Mouse (Mus musculus) heart, embryonic 13.5 days (tissue): ENCODE measurements around the gene Celsr1. TPM values are rescaled to one million over a fixed set of nuclear protein-coding genes. Genes with fewer than 3 reads are reported as not detected.

Source experiments
- ATAC-seq: fragments of 200-750 bp; cut with Nextera tagmentation; 2 replicates; pipeline ENCODE4 v1.8.0; 2017; ENCODE audit warnings: moderate TSS enrichment; ENCODE audit not compliant: insufficient number of reproducible peaks, low FRiP score, low TSS enrichment; ENCODE audit errors: extremely low read depth
- H3K27ac ChIP-seq: fragments of 300-500 bp; sonication (generic); replicated peaks from 2 replicates; pipeline ENCODE4 v1.5.1; 2015; ENCODE audit warnings: moderate library complexity, mild to moderate bottlenecking, inconsistent platforms
- H3K27me3 ChIP-seq: fragments of 300-500 bp; sonication (generic); replicated peaks from 2 replicates; pipeline ENCODE4 v1.6.1; 2015; ENCODE audit warnings: mild to moderate bottlenecking, inconsistent platforms
- H3K36me3 ChIP-seq: fragments of 300-500 bp; sonication (generic); 2 replicates; pipeline ENCODE4 v1.6.1; 2015; ENCODE audit warnings: mild to moderate bottlenecking, inconsistent platforms
- H3K4me1 ChIP-seq: fragments of 300-500 bp; sonication (generic); 2 replicates; pipeline ENCODE4 v1.6.1; 2015; ENCODE audit warnings: inconsistent platforms
- H3K4me2 ChIP-seq: fragments of 300-500 bp; sonication (generic); 2 replicates; pipeline ENCODE4 v1.6.1; 2015; ENCODE audit warnings: inconsistent platforms, mild to moderate bottlenecking, moderate library complexity
- H3K4me3 ChIP-seq: fragments of 300-500 bp; sonication (generic); 2 replicates; pipeline ENCODE4 v1.5.1; 2015; ENCODE audit warnings: moderate library complexity, mild to moderate bottlenecking, inconsistent platforms
- H3K9ac ChIP-seq: fragments of 300-500 bp; sonication (generic); 2 replicates; pipeline ENCODE4 v1.6.1; 2015; ENCODE audit warnings: inconsistent platforms, mild to moderate bottlenecking, moderate library complexity
- H3K9me3 ChIP-seq: fragments of 300-500 bp; sonication (generic); 2 replicates; pipeline ENCODE4 v1.6.1; 2016; ENCODE audit warnings: inconsistent platforms
- WGBS: fragments of 180-500 bp; shearing (Covaris S2); methylation state at CpG from one replicate; pipeline ENCODE4 v1.1.7; 2015; ENCODE audit warnings: mixed read lengths; 5-methylcytosine and 5-hydroxymethylcytosine counted together
- polyA plus RNA-seq: library from polyadenylated mRNA; unstranded; fragments of >200 nt; fragmentation: Nextera tagmentation; extraction: Ambion mirVana; gene quantifications from 2 replicates; pipeline ENCODE4 v1.2.1, GENCODE M21; 2015

Celsr1 gene
- polyA plus RNA-seq, 1 experiment from 2014 or later = 1.4 TPM

DNA sequence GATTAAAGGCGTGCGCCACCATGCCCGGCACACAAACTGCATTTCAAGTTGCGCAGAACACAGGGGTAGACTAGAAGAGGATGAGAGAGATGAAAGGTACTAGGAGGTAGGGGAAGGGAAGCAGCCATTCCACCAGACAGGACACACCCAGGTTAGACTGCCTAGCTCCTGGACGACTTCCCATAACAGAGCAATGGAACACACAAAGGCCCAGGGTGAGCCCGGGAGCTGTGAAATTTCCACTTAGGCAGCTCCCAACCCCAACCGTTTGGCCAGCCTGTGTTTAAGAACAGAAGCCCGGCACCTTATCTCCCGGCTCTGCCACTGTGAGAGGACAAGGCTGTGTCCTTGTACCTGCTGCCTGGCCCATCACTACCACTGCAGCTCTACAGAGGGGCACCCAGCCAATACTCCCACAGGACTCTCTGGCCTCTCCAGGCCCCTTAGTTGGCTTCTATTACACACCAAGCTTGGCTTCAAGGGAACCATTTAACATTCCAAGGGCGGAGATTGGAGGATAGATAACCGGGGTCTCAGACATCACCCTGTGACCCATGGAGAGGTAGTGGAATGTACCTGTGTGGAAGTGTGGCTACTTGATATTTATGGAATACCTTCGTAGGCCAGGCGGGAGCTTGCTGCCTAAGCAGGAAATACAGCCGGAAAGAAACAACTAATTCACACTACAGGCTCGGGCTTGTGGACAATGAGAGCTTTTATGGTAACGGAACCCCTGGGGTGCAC is 84.0 kb downstream of the Celsr1 start:
- Histone ChIP-seq H3K9ac (no peak overlapping the region), H3K27me3 (no peaks in the 10 kb centered on the region), H3K4me2 (no peak overlapping the region), H3K36me3 (no peaks in the 10 kb centered on the region), H3K27ac (peak overlapping the region; percentile 73), H3K4me3 (no peak overlapping the region), H3K9me3 (no peaks in the 10 kb centered on the region), H3K4me1 (peaks cover 39% of the 10 kb centered on the region)
- 60% methylated on average over 16 of the region's 16 CpGs for WGBS
- no peak for ATAC-seq

DNA sequence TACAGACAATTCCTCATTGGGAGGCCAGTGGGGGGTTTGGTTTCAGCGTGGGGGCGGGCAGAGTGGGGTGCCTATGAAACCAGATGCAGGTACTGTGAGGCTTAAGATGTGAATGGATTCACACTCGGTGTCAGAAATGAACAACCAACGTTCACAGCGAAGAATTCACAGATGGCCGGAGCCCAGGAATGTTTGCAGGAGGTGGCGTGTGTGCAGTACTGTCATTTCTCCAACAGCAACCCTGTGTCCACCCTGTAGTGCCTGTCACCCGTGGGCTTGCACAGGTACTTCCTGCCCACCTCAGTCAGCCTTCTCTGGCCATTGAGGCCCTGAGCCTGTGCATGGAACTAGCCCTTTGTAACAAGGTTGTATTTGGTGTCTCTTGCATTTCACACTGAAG is 85.6 kb downstream of the Celsr1 start:
- ATAC-seq = no peak
- H3K27me3 ChIP-seq = no peaks in the 10 kb centered on the region
- H3K27ac ChIP-seq = 0 out of 2 replicates have a peak overlapping the region, but pooled peaks have one; percentile 15
- H3K36me3 ChIP-seq = no peaks in the 10 kb centered on the region
- peaks cover 40% of the 10 kb centered on the region for H3K4me1 ChIP-seq
- no peaks in the 10 kb centered on the region for H3K9me3 ChIP-seq
- H3K9ac ChIP-seq = no peak overlapping the region
- 62% methylated on average over 8 of the region's 8 CpGs for WGBS
- peak overlapping the region; percentile 9 for H3K4me2 ChIP-seq
- no peak overlapping the region for H3K4me3 ChIP-seq

DNA sequence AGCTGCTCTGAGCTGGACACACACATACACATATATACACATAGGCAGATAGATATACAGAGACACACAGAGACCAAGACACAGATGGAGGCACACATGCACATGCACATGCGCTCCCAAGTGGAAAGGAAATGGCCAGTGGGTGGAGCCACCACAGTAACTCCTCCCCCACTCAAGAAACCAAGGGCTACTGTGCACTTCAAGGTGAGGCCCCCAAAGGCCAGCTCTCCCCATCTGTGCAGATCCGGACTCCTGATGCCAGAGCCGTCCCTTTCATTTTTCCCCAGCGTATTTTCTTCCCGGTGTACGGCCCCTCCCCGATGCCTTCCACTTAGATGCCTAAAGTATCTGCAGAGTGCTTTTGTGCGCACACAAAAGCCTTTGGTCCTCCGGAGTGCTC is 86.0 kb downstream of the Celsr1 start:
- Histone ChIP-seq H3K36me3 (no peaks in the 10 kb centered on the region), H3K4me1 (peaks cover 40% of the 10 kb centered on the region), H3K4me2 (peak overlapping the region; percentile 9), H3K27ac (peak overlapping the region; percentile 15; the same call in 1 of the 2 replicates), H3K9me3 (no peaks in the 10 kb centered on the region), H3K4me3 (no peak overlapping the region), H3K27me3 (no peaks in the 10 kb centered on the region), H3K9ac (no peak overlapping the region)
- ATAC-seq = no peak
- 68% methylated on average over 9 of the region's 9 CpGs for WGBS

DNA sequence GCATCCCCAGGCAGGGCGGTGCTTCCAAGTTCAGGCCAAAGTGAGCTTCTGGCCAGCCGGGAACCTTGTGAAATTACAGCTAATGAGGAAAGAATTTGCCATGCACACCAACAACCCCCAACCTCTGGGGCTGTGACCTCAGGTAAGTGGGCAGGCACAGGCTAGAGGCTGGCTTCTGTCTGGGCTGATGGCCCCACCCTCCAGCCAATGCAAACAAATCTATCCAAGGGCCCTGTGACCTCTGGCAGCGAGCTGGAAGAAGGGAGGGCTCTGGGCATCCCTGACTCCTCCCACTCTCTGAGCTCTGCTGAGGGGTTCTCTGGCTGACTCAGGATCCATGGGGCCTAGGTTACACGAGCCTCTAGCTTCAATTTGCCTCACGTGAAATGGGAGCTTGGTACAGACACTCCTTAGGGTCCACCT is 97.9 kb downstream of the Celsr1 start:
- H3K36me3 ChIP-seq = peaks cover 2% of the 10 kb centered on the region; the same call in 1 of the 2 replicates
- H3K27me3 ChIP-seq = no peaks in the 10 kb centered on the region
- peaks cover 11% of the 10 kb centered on the region for H3K4me1 ChIP-seq
- no peaks in the 10 kb centered on the region for H3K9me3 ChIP-seq
- H3K9ac ChIP-seq = peak overlapping the region; percentile 67
- H3K4me3 ChIP-seq = no peak overlapping the region
- peak overlapping the region; percentile 58 for H3K27ac ChIP-seq
- H3K4me2 ChIP-seq = no peak overlapping the region
- WGBS = 16% methylated on average over 5 of the region's 5 CpGs
- ATAC-seq = peak; percentile 62; the same call in 1 of the 2 replicates

DNA sequence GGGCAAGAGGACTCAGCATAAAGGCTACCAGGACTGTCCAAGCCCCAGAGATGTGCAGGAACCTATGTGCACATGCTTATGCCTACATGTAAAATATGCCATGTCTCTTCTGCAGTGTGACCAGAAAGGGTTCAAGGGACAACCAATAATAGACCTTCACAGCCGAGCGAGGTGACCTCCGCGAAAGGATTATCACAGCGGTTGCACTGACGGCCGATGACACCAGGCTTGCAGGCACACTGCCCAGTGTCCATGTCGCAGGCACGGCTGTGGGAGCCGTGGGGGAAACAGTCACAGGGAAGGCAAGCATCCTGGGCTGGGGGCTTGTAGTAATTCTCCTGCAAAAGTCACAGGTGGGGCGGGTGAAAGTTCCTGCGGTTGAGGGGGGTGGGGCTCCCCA is 105.4 kb downstream of the Celsr1 start:
- H3K4me3 ChIP-seq = no peak overlapping the region
- H3K27ac ChIP-seq = no peak overlapping the region
- peaks cover 10% of the 10 kb centered on the region for H3K4me1 ChIP-seq
- ATAC-seq = no peak
- H3K27me3 ChIP-seq = no peaks in the 10 kb centered on the region
- no peak overlapping the region for H3K4me2 ChIP-seq
- H3K9ac ChIP-seq = no peak overlapping the region
- 46% methylated on average over 12 of the region's 12 CpGs for WGBS
- no peaks in the 10 kb centered on the region for H3K9me3 ChIP-seq
- peaks cover 15% of the 10 kb centered on the region; the same call in 1 of the 2 replicates for H3K36me3 ChIP-seq

DNA sequence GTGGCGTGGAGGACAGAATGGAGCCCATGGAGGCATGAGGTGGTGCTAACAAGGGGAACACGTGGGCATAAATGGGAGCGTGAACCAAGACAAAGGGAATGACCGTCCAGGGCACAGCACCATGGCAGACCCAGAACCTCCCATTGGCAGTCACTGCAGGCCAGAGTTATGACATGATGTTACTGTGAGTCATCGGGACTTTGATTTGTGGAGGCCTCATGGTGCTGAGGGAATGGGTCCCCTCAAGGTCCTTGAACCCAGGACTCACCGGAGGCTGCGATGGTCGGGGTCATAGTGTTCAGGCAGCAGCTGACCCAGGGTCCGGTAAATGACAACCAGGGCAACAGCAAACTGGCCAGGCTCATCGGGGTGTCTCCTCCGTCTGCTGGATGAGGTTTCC is 111.7 kb downstream of the Celsr1 start:
- Histone ChIP-seq H3K9me3 (no peaks in the 10 kb centered on the region), H3K9ac (no peak overlapping the region), H3K4me1 (no peaks in the 10 kb centered on the region), H3K36me3 (peaks cover 22% of the 10 kb centered on the region; the same call in 1 of the 2 replicates), H3K27me3 (no peaks in the 10 kb centered on the region), H3K4me2 (no peak overlapping the region), H3K4me3 (no peak overlapping the region), H3K27ac (no peak overlapping the region)
- no peak for ATAC-seq
- WGBS = 86% methylated on average over 11 of the region's 11 CpGs

DNA sequence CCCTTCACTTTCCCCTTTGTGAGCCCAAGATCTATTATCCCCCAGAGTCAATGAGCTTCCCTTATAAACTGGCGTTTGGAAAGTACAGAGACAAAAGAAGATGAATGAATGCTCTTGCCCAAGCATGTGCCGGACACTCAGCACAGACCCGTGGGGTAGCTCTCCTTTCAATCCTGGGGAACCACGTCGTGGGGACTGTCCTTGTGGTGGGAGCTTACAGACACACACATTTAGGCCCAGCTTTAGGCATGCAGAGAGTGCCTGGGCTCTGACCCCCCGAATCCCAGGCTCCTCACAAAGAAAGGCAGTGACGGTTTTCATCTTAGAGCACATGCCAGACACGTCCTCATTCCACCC is 113.7 kb downstream of the Celsr1 start:
- no peak for ATAC-seq
- H3K4me3 ChIP-seq = no peak overlapping the region
- no peak overlapping the region for H3K4me2 ChIP-seq
- no peak overlapping the region for H3K9ac ChIP-seq
- H3K36me3 ChIP-seq = peaks cover 15% of the 10 kb centered on the region; the same call in 1 of the 2 replicates
- no peaks in the 10 kb centered on the region for H3K9me3 ChIP-seq
- 82% methylated on average over 8 of the region's 8 CpGs for WGBS
- no peak overlapping the region for H3K27ac ChIP-seq
- H3K4me1 ChIP-seq = no peaks in the 10 kb centered on the region
- no peaks in the 10 kb centered on the region for H3K27me3 ChIP-seq

DNA sequence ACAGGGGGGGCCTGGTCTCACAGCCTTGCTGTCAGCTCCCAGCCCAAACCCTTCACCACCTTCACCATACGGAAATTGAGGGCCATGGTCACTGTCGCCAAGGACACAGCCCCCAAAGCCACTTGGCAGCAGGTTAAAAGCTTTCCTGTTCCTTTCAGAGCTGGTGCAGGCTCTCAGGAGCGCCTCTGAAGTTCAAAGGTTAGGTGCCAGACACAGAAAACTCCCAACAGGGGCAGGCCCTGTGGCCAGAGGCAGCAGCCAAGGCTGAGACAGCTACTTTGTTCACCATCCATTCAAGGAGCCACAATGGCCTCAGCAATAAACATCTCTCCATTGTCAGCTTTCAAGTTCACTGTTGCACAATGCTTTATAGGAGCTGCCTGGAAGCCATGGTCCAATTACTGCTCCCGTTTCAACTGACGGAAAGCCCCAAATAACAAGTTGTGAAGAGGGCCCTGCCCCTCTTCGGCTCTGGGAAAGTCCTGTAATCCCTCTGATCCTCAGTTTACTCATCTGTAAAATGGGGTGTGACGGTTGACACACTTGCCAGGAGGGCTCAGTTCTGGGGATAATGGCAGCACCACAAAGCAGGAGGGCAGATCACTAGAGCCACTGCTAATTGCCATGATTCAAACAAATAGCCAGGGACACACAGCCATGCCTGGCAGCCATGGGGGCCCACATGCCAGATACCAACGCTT is 114.2 kb downstream of the Celsr1 start:
- ATAC-seq = no peak
- Histone ChIP-seq H3K4me1 (no peaks in the 10 kb centered on the region), H3K9me3 (no peaks in the 10 kb centered on the region), H3K4me2 (no peak overlapping the region), H3K9ac (no peak overlapping the region), H3K4me3 (no peak overlapping the region), H3K27me3 (no peaks in the 10 kb centered on the region), H3K36me3 (peaks cover 12% of the 10 kb centered on the region; the same call in 1 of the 2 replicates), H3K27ac (no peak overlapping the region)
- 64% methylated on average over 8 of the region's 8 CpGs for WGBS

DNA sequence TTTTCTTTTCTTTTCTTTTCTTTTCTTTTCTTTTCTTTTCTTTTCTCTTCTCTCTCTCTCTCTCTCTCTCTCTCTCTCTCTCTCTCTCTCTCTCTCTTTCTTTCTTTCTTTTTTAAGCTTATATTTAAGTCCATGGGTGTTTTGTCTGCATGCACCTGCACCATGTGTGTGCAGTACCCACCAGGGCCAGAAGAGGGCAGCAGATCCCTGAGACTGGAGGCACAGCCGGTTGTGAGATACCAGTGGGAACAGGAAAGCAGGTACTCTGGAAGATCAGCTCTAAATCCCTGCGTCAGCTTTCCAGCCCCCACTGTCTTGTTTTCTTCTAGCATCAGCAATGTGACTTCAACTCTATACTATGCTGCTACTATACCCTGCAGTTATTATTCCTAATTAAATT is 120.0 kb downstream of the Celsr1 start:
- H3K27me3 ChIP-seq = no peaks in the 10 kb centered on the region
- no peak for ATAC-seq
- H3K36me3 ChIP-seq = 0 out of 2 replicates have a peak, but pooled peaks cover 3% of the 10 kb centered on the region
- no peak overlapping the region for H3K9ac ChIP-seq
- no peak overlapping the region for H3K4me3 ChIP-seq
- WGBS = 34% methylated on average over 2 of the region's 2 CpGs
- no peak overlapping the region for H3K4me2 ChIP-seq
- H3K9me3 ChIP-seq = no peaks in the 10 kb centered on the region
- H3K4me1 ChIP-seq = peaks cover 13% of the 10 kb centered on the region
- no peak overlapping the region for H3K27ac ChIP-seq

DNA sequence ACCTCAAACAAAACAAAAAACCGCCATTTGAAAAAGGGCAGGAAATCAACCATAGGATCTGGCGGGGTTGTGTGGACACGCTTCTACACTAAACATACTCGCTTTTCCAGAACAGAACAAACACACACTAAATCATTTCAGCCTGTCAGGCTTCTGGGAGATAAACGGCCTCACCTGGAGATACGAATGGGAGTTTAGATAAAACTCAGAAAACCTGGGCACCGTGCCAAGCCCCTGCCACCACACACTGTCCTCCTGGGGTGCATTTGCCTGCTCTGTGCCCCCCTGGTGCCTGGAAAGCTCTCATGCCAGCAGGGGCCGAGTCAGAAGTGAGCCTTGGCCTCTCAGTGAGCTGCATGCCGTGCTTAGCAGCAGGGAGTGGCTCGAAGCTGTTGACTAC is 123.6 kb downstream of the Celsr1 start:
- H3K4me1 ChIP-seq = peaks cover 13% of the 10 kb centered on the region
- 0 out of 2 replicates have a peak, but pooled peaks cover 3% of the 10 kb centered on the region for H3K9me3 ChIP-seq
- no peak overlapping the region for H3K4me3 ChIP-seq
- no peak overlapping the region for H3K4me2 ChIP-seq
- no peaks in the 10 kb centered on the region for H3K27me3 ChIP-seq
- H3K9ac ChIP-seq = 0 out of 2 replicates have a peak overlapping the region, but pooled peaks have one; percentile 4
- no peaks in the 10 kb centered on the region for H3K36me3 ChIP-seq
- 48% methylated on average over 10 of the region's 10 CpGs for WGBS
- H3K27ac ChIP-seq = no peak overlapping the region
- ATAC-seq = no peak

DNA sequence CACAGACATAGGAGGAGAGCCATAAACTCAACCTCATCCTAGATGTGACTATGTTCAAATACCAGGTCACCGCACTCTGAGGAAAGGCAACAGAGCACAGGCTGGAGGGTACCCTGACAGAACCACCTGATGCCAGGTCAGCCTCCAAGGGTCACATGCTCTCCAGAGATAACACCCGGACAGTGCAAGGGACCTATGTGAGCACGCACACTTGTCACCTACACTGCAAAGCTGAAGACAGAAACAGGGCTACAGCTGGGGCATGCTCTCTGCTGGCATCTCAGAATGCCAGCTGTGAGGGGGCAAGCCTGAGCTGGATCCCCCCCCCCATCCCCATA is 124.1 kb downstream of the Celsr1 start:
- Histone ChIP-seq H3K36me3 (no peaks in the 10 kb centered on the region), H3K4me3 (no peak overlapping the region), H3K27ac (no peak overlapping the region), H3K4me2 (no peak overlapping the region), H3K9ac (no peak overlapping the region), H3K27me3 (no peaks in the 10 kb centered on the region), H3K9me3 (0 out of 2 replicates have a peak, but pooled peaks cover 3% of the 10 kb centered on the region), H3K4me1 (peaks cover 13% of the 10 kb centered on the region)
- 57% methylated on average over 3 of the region's 3 CpGs for WGBS
- no peak for ATAC-seq
